Mouse (Mus musculus) right cerebral cortex, postnatal 36 days (tissue): Measurements from ENCODE around the gene Csk.

Experiments used
- DNase-seq, 2 experiments: peaks; one replicate each; pipeline ENCODE4 v3.0.0; 2022; ENCODE audit warnings: low spot score in 2 of 2, mixed read lengths in 1 of 2

Gene Csk

GRCm38 (mm10) chr9:57653283-57653682 is at the start of gene Csk:
TSS of gene Csk (minus strand) at chr9:57653631.
- DNase-seq = no peak

- peak in 1 of 2 experiments; percentile 10 for DNase-seq
Measured at GRCm38 (mm10) chr9:57698466-57699150, 45.2 kb upstream of the Csk start.

GRCm38 (mm10) chr9:57697380-57697779 is 43.9 kb upstream of the Csk start:
- no peak for DNase-seq

GRCm38 (mm10) chr9:57696380-57697285 is 43.2 kb upstream of the Csk start:
- peak; percentile 51 to 66 for DNase-seq

GRCm38 (mm10) chr9:57694108-57694507 is 40.7 kb upstream of the Csk start:
- no peak for DNase-seq

- DNase-seq = no peak
Measured at GRCm38 (mm10) chr9:57688606-57689005, 35.2 kb upstream of the Csk start.

- DNase-seq = no peak
Measured at GRCm38 (mm10) chr9:57688158-57688557, 34.7 kb upstream of the Csk start.

- no peak for DNase-seq
Measured at GRCm38 (mm10) chr9:57687751-57688150, 34.3 kb upstream of the Csk start, which contains the start of gene Cyp1a1. TSS of gene Cyp1a1 (plus strand) at chr9:57687928.

GRCm38 (mm10) chr9:57686011-57686410 is 32.6 kb upstream of the Csk start:
- no peak for DNase-seq

- no peak for DNase-seq
Measured at GRCm38 (mm10) chr9:57683520-57683919, 30.1 kb upstream of the Csk start, which contains the start of gene Cyp1a2. TSS of gene Cyp1a2 (minus strand) at chr9:57683703.

- no peak for DNase-seq
Measured at GRCm38 (mm10) chr9:57681411-57681810, 28.0 kb upstream of the Csk start.

- DNase-seq = no peak
Measured at GRCm38 (mm10) chr9:57671500-57671899, 18.1 kb upstream of the Csk start.

GRCm38 (mm10) chr9:57671037-57671436 is 17.6 kb upstream of the Csk start:
- DNase-seq = no peak

- DNase-seq = no peak
Measured at GRCm38 (mm10) chr9:57669566-57669965, 16.1 kb upstream of the Csk start.

GRCm38 (mm10) chr9:57668277-57668676 is 14.8 kb upstream of the Csk start:
- DNase-seq = no peak

- DNase-seq = no peak
Measured at GRCm38 (mm10) chr9:57667817-57668216, 14.4 kb upstream of the Csk start.

GRCm38 (mm10) chr9:57667136-57667535 is 13.7 kb upstream of the Csk start:
- no peak for DNase-seq

GRCm38 (mm10) chr9:57666536-57666935 is 13.1 kb upstream of the Csk start:
- no peak for DNase-seq

GRCm38 (mm10) chr9:57664616-57665015 is 11.2 kb upstream of the Csk start:
- no peak for DNase-seq

- no peak for DNase-seq
Measured at GRCm38 (mm10) chr9:57661552-57661951, 8.1 kb upstream of the Csk start.

- no peak for DNase-seq
Measured at GRCm38 (mm10) chr9:57660501-57660900, 7.1 kb upstream of the Csk start.

- DNase-seq = peak; percentile 43 to 46
Measured at GRCm38 (mm10) chr9:57659774-57660173, 6.3 kb upstream of the Csk start.

- no peak for DNase-seq
Measured at GRCm38 (mm10) chr9:57658970-57659369, 5.5 kb upstream of the Csk start.
